Mouse (Mus musculus) heart, postnatal 4 days (tissue): ENCODE measurements at regions not wholly inside any gene's neighbourhood (a gene's known extent, or its start where the extent isn't known, plus 50 kb on each side); places are given as distances from the start of the nearest gene placed in this dataset.
"Not testable (repeated sequence)": the region's sequence is repeated elsewhere in the genome, so short reads cannot be mapped to it uniquely, and the experiment has no call there.

Experiments used
- DNase-seq: peaks from one replicate; pipeline ENCODE4 v3.0.0; 2021

DNA sequence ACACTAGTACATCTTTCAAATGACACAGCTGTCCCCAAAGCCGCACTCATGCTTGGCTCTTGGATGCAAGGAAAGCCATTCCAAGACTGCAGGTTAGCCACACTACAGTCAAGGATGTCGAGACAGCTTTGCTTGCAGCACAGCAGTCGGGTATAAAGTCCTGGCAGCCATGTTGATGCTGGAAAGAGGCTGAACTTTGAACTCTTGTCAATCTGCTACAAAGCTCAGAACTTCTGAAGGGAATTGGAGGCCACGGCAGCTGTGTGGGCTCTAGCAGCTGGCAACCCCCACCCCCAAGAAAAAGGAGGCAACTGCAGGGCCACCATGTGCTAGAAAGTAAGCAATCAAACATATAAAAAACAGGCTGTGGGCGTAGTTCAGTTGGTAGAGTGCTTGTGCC is 90.0 kb upstream of the Zcchc2 start:
- no peak for DNase-seq

DNA sequence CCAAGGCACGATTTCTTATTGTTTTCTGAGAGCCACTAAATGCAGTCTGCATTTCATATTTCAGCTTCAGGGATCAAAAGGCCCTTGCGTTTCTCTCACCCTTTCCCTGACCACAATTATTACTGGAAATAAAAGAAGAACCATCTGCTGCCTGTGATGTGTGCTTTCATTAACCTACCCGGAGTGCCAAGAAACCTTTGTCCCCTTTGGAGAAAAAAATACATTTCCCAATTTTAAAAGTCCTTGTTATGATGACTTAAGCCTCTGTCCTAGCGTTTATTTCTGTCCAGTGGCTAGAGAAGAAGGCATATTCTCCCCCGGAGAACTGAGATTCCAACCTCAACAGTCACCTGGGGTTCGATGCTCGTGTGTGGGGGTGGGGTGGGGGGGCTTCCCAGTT is 89.3 kb upstream of the Zcchc2 start:
- no peak for DNase-seq

DNA sequence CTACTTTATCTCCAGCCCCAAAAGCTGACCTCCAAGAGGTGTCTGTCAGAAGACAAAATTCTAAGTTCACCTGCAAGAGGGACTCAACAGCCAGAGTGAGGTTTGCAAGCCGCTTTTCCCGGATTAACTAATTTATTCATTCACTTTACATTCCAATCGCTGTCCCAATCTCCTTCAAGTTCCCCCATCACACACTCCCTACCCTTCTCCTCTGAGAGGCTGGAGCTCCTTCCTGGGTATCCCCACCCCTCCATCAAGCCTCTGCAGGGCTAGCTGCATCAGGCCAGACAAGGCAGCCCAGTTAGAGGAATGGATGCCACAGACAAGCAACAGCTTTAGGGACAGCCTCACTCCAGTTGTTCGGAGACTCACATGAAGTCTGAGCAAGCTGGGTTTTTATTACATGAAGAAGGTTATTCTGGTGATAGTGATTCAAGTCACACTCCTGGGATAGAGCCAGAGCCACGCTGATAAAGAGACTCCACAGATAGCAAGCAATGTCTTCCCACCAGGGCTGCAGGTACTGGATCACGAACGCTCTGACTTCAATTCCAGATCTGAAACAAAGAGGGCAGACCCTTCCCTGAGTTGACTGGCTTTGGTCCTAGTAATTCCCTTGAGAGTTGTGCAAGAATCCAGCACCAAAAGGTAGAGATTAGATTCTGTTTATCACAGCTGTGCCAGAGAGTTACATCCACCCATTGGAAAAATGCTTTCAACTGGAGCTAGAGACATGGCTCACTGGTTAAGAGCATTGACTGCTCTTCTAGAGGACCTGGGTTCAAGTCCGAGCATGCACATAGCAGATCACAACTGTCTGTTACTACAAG is 86.7 kb upstream of the Zcchc2 start:
- no peak for DNase-seq

DNA sequence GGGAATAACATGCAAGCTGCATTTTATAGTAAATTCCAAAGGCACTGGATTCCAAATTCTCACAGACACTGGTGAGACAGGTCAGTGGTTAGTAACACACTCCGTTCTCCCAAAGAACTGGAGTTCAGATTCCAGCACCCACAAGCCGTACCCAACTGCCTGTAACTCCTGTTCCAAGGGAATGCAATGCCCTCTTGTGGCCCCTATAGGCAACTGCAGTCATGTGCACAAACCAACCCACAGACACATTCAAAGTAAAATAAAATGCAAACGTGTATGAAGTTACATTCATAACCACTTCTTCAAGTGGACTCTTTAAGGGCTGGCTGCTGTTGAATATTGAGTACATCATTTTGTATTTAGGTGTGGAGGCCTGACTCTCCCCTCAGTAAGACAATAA is 85.5 kb upstream of the Zcchc2 start:
- DNase-seq: no peak

DNA sequence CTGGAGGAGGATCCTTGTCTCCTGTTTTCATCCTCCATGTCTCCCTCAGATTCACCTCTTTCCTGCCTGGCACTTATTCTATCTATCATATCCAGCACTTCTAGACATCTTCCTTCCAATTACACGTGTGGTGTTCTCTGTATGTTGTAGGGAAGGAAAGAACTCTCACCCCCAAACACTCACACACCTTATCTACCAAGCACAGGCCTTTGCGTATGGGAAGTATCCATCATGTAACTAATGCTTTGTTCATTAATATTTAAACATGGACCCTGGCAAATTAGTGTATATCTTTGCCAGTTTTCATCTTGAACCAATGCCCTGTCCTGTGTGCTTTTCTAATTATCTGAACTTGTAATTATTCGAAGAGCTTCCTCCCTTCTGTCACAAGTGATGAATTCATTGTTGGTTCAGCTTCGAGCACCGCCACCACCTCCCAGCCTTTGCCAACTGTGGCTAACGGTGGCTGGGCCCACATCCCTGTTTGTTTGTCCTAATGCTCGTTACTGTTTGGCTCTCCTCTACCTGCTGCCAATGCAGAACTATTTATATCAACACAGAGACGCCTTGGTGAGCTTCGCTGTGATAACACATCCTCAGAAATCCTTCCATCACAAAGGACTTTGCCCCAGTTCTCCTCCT is 84.3 kb upstream of the Zcchc2 start:
- no peak for DNase-seq

DNA sequence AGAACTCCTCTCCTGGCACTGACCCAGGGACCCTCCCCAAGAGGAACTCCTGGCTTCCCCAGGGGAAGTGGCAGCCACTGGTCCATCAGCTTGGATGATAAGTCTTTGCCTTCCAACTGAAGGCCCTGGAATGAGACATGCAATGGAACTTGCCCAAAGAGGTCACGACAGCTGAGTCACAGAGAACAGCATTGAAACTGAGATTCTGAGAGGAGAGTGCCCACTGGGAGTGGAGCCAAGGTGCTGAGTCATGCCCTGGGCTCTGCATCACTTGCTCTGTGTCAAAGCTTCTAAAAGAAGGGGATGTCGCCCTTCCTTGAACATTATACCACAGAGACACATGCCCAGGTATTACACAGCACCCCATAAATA is 83.8 kb upstream of the Zcchc2 start:
- peak; percentile 74 for DNase-seq

DNA sequence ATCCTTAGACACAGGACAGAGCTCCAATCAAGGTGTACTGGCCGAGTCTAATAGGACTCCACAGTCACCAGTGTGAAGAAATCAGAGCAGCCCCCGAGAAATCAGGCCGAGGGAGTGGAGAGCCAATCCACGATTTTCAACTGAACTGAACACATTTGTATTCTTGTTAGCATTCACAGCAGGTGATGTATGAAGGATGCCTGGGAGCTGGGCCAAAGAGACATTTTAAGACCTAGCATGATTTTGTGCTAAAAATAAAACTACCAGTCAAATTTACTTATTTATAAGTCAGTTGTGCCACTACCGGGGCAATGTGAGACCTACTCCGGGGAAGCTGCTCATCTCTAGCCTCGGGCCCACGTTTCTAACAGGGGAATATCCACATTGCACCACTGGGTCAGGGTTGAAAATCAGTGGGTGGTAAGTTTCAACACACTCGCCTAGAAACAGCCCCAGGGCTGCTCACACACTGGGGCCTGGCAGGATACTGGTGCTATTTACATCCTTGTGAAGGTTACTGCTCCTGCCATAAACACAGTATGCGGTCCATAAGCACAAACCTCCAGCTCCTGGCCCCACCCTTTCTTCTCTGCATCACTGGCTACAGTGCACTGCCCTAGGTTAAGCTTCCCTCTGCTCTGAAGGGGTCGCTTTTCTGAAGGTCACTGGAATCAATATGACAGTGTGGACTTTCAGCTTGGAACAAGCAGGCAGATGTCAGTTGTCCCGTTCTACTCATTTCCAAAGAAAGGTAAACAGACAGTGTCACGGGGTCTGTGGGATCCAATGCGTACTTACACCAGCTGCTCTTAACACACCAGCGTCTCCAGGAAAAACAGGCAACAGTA is 82.0 kb upstream of the Zcchc2 start:
- no peak for DNase-seq

DNA sequence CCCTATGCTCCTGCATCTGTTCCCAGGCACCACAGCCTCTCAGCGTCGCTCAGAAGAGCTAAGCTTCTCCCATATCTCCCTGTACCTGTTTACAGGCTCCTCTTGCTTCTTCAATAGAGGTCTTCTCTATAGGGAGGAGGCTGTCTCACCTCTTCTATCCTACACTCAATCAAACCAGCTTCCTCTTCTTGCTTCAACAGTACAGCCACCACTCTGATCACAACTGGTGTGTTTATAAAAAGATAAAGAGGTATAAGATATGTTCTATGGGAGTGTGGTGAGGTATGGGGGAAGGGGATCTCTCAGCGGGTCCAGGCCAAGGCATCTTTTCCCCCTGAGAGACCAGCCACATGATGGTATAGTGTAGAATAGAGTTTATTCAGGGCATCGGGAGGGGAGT is 81.1 kb upstream of the Zcchc2 start:
- no peak for DNase-seq

DNA sequence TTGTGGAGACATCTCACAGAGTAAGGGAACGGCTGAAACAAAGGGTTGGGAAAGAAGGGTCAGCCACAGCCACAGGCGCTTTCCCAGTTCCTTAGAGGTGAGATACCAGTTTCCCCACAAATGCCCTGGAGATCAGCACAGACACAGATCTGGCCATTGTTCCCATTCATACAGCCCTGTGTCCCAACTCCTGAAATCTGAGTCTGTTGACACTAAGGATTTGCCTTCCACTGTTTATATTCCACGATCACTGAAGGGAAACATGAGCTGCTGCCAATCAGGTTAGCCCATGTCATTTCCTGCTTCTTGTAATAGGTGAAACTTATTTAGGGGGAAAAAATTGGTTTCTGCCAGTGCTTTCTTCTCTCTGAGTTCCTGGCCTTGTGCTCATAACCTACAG is 78.5 kb upstream of the Zcchc2 start:
- no peak for DNase-seq

DNA sequence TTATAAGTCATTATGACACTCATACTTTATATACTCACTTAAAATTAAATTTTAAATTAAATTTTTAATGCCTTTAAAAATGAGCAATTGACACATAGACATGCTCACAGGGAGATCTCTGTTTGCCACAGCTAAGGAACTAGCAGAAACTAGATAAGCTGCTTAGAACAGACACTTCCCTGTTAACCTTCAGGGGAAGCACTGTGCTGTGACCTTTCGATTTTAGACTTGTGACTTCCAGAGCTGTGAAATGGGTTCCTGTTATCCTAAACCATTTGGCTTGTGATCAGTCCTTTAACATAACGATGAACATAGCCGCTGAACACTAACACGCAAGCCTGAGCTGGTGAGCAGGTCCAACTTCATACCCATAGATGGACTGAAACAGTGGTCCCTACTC is 68.4 kb upstream of the Zcchc2 start:
- DNase-seq: no peak

DNA sequence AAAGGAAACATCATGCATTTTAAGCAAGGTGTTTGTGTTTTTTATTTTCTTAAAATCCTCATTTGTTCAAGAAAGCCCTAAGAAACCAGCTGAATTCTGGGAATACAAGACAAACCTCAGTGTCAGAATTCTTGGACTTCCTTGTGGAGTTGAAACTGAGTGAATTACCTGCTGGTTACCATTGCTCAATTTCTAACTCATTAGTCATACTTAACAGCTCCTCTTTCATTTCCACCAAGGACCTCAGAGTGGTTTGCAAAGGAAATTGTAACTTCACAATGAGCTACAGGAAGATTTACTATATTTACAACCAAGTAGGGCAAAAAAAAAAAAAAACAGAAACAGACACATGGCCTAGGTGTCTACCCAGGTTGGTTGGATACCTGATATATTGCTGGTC is 67.6 kb upstream of the Zcchc2 start:
- no peak for DNase-seq

DNA sequence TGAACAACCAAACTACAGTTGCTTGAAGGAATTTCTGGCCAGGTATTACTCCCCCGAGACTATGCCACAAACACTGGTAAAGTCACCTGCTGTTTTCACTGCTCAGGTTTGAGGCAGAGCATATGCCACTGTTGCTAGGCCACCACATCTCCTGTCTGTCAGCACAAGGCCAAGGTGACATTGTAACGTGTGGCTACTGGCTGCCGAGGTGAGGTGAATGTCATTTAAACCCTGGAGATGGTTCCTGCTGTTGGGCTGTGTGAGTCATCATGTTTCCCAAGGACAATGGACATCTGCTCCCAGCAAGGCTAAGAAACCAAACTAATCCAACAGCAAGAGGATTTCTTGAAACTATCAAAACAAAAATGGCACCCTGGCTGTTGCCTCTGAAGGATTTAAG is 67.2 kb upstream of the Zcchc2 start:
- DNase-seq: no peak

DNA sequence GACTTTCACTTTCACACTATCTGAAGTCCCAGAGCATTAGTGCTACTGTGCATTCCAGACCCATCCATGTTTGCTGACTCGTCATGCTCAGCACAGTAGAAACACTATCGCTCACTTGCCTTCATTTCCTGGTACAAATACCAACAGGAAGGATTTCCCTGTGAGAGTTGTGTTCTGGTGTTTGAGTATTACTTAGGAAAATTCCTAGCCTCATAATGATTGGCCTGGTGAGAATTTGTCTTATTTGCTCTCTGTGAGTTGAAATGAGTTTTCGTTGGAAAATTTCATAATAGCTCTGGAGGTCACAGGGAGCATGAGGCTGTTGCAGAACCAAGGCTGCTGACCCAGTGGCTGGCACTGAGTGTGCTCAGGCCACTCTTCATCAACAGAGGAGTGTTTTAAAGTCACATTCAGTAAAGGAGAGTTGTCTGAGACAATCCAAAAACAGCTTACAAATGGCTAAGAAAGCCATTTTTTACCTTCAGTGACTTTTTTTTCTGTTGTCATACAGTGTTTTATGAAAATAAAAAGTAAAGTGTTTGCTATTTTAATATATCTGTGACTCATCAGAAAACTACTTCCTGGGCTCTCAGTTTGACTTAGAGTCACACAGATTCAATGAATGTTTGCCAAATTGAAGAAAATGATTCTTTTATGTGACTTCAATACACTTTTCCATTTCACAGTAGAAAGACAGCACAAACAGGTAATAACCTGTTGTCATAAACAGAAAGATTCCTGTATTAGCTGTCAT is 64.4 kb upstream of the Zcchc2 start:
- DNase-seq: no peak

DNA sequence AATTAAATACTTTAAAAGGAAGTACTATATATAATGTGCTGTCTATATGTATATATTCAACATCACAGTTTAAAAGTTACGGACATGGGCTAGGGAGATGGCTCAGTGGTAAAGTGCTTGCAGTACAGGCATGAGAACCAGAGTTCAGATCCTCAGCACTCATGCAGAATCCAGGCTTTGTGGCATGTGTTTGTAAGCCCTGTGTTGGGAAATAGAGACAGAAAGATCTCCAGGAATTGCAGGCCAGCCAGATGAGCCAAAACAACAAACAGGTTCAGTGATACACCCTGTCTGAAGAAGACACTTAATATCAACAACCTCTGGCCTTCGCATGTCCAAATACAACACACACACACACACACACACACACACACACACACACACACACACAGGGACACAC is 63.3 kb upstream of the Zcchc2 start:
- DNase-seq: no peak

DNA sequence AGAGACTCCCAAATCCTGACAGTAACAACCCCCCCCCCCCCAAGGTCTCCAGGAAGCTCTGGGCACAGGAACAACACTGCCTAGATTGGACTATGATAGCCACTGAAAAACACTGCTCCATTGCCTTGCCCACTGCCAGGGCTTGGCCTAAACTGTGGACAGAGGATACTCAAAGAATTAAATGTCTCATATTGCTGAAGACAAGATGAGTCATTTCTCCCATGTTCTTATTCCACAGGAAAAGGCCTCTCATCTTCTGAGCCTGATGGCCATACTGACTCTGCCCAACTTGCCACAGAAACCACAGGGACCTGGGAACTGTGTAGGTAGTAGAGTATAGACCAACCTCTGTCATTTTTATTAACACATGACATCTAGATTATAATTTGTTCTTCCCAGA is 59.4 kb upstream of the Zcchc2 start:
- no peak for DNase-seq

DNA sequence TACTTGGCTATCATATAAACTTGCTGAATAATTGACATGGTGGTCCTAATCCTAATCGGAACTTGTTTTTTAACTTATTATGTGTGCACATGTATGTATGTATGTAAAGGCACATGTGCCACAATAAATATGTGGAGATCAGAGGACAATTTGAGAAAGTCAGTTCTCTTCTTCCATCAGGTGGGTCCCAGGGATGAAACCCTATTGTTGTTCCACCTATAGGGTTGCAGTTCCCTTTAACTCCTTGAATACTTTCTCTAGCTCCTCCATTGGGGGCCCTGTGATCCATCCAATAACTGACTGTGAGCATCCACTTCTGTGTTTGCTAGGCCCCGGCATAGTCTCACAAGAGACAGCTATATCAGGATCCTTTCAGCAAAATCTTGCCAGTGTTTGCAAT is 56.0 kb upstream of the Zcchc2 start:
- not testable (repeated sequence) for DNase-seq
